Mouse (Mus musculus) lung, postnatal 0 days (tissue): ENCODE measurements around the gene Clmp.

Source experiments
- CTCF ChIP-seq: IDR thresholded peaks from 2 replicates; pipeline ENCODE4 v1.5.1; 2016; ENCODE audit warnings: antibody characterized with exemption, mild to moderate bottlenecking
- EP300 ChIP-seq: IDR thresholded peaks from 2 replicates; pipeline ENCODE4 v1.6.1; 2016; ENCODE audit warnings: antibody characterized with exemption, mild to moderate bottlenecking, control low read depth

DNA sequence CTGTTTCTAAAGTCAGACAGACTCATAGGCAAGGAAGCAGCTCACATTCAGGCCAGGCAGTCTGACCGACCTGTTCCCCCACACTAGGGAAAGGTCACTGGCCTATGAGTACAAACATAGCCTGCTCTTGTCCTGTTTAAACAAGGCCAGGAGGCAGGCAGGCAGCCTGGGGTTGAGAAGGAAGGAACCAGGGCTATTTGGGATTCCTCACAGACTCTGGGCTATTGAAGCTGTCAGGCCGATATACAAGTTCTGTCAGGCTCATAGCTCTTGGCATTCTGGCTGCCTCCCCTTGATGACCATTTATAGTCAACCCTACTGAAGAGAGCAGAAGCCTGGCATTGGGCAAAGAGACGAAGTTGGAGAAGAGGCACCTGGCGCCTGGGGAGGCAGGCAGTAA lies 25.9 kb downstream of the Clmp start:
- TF ChIP-seq CTCF (no peak), EP300 (no peak)
